In genomic region chr2:74578843-74579489, GRCm38 (mm10) we compare ENCODE assay signal across 8 mouse cellular contexts. TPM values are rescaled to one million over a fixed set of nuclear protein-coding genes. Genes with fewer than 3 reads are reported as not detected.
DNase-seq lines count a peak whose midpoint lies in the region; ATAC-seq and TF ChIP-seq lines count a peak whose summit lies in the region.

Lnpk (minus strand) TSS chr2:74579435.

- H3K9me3 ChIP-seq in erythroblast, embryonic 14.5 days (ENCODE audit: control insufficient read depth, low read length): no peaks in the 10 kb centered on the region
- H3K9me3 ChIP-seq in heart, embryonic 11.5 days (replicated peaks; ENCODE audit: control insufficient read depth, low read length): no peaks in the 10 kb centered on the region
- H3K9me3 ChIP-seq in kidney, postnatal 0 days (replicated peaks; ENCODE audit: low read length): no peaks in the 10 kb centered on the region
- no peaks in the 10 kb centered on the region for H3K9me3 ChIP-seq in liver, embryonic 12.5 days (replicated peaks)
- H3K9me3 ChIP-seq in stomach, embryonic 15.5 days: no peaks in the 10 kb centered on the region

- TF ChIP-seq POLR2A in brain, embryonic 14.5 days (IDR thresholded peaks at IDR 0.05; ENCODE audit: borderline replicate concordance, extremely low read depth, insufficient read depth, insufficient read length, poor library complexity, severe bottlenecking): peak; percentile 90; the same call in 1 of the 2 replicates

- H3K79me2 ChIP-seq in C2C12 (ENCODE audit: control insufficient read depth, insufficient read depth): peaks cover 47% of the 10 kb centered on the region

- H3K79me3 ChIP-seq in C2C12 (ENCODE audit: low read depth): peaks cover 41% of the 10 kb centered on the region

- H3K36me3 ChIP-seq in C2C12 (ENCODE audit: control insufficient read depth, insufficient read depth): no peaks in the 10 kb centered on the region
- no peaks in the 10 kb centered on the region for H3K36me3 ChIP-seq in erythroblast, embryonic 14.5 days (ENCODE audit: control insufficient read depth)
- no peaks in the 10 kb centered on the region for H3K36me3 ChIP-seq in heart, embryonic 11.5 days (ENCODE audit: control insufficient read depth, insufficient read depth, low read length)
- H3K36me3 ChIP-seq in kidney, postnatal 0 days (ENCODE audit: insufficient read depth, low read length): no peaks in the 10 kb centered on the region
- no peaks in the 10 kb centered on the region for H3K36me3 ChIP-seq in liver, embryonic 12.5 days
- H3K36me3 ChIP-seq in stomach, embryonic 15.5 days: no peaks in the 10 kb centered on the region

- H3K4me3 ChIP-seq in C2C12 (ENCODE audit: insufficient read depth, poor library complexity, severe bottlenecking): peak within 1 kb of the TSS; percentile 90
- peak within 1 kb of the TSS; percentile 79 for H3K4me3 ChIP-seq in erythroblast, embryonic 14.5 days (replicated peaks)
- peak within 1 kb of the TSS; percentile 95 for H3K4me3 ChIP-seq in heart, embryonic 11.5 days (ENCODE audit: low read depth, low read length)
- peak within 1 kb of the TSS; percentile 77 for H3K4me3 ChIP-seq in kidney, postnatal 0 days (replicated peaks; ENCODE audit: low read depth, low read length)
- H3K4me3 ChIP-seq in liver, embryonic 12.5 days: peak within 1 kb of the TSS; percentile 98
- H3K4me3 ChIP-seq in stomach, embryonic 15.5 days (replicated peaks): peak within 1 kb of the TSS; percentile 94

- peak within 1 kb of the TSS; percentile 84 for H3K27ac ChIP-seq in heart, embryonic 11.5 days (ENCODE audit: low read depth, low read length)
- peak within 1 kb of the TSS; percentile 65; the same call in 1 of the 2 replicates for H3K27ac ChIP-seq in kidney, postnatal 0 days
- peak within 1 kb of the TSS; percentile 96 for H3K27ac ChIP-seq in liver, embryonic 12.5 days
- peak within 1 kb of the TSS; percentile 81 for H3K27ac ChIP-seq in stomach, embryonic 15.5 days

- TF ChIP-seq CTCF in C2C12 (IDR thresholded peaks at IDR 0.05; ENCODE audit: control insufficient read depth, insufficient read depth, insufficient read length): no peak
- no peak for TF ChIP-seq CTCF in brain, embryonic 14.5 days (IDR thresholded peaks at IDR 0.05; ENCODE audit: borderline replicate concordance, extremely low read depth, insufficient read depth, insufficient read length)
- no peak for TF ChIP-seq CTCF in kidney, postnatal 0 days (IDR thresholded peaks at IDR 0.05; ENCODE audit: low read depth)

- peak; percentile 97 for DNase-seq in brain, embryonic 14.5 days (ENCODE audit: low read depth)
- DNase-seq in kidney, postnatal 0 days (ENCODE audit: low spot score): peak; percentile 97
- DNase-seq in natural killer cell, adult 2 months (ENCODE audit: low spot score in 2 of 2): peak; percentile 80 to 87

- H3K9ac ChIP-seq in heart, embryonic 11.5 days (ENCODE audit: low read depth, low read length): peak within 1 kb of the TSS; percentile 92
- H3K9ac ChIP-seq in kidney, postnatal 0 days (ENCODE audit: low read depth, low read length): peak within 1 kb of the TSS; percentile 82
- peak within 1 kb of the TSS; percentile 98 for H3K9ac ChIP-seq in liver, embryonic 12.5 days
- H3K9ac ChIP-seq in stomach, embryonic 15.5 days: peak within 1 kb of the TSS; percentile 91

- H3K4me1 ChIP-seq in erythroblast, embryonic 14.5 days (ENCODE audit: control insufficient read depth): peaks cover 22% of the 10 kb centered on the region
- H3K4me1 ChIP-seq in heart, embryonic 11.5 days (ENCODE audit: control insufficient read depth, insufficient read depth, low read length): no peaks in the 10 kb centered on the region
- H3K4me1 ChIP-seq in kidney, postnatal 0 days (replicated peaks; ENCODE audit: insufficient read depth, low read length): peaks cover 4% of the 10 kb centered on the region; the same call in 1 of the 2 replicates
- H3K4me1 ChIP-seq in liver, embryonic 12.5 days: peaks cover 16% of the 10 kb centered on the region
- H3K4me1 ChIP-seq in stomach, embryonic 15.5 days: peaks cover 7% of the 10 kb centered on the region

- WGBS in heart, embryonic 11.5 days (ENCODE audit: insufficient replicate concordance): under 1% methylated on average over 34 of the region's 34 CpGs
- WGBS in kidney, postnatal 0 days: under 1% methylated on average over 34 of the region's 34 CpGs
- under 1% methylated on average over 32 of the region's 34 CpGs for WGBS in liver, embryonic 12.5 days (ENCODE audit: insufficient replicate concordance)
- WGBS in stomach, embryonic 15.5 days: under 1% methylated on average over 34 of the region's 34 CpGs

- peak; percentile 98 for ATAC-seq in heart, embryonic 11.5 days (replicated peaks; ENCODE audit: insufficient number of reproducible peaks, low FRiP score, low TSS enrichment)
- peak; percentile 98 for ATAC-seq in kidney, postnatal 0 days (replicated peaks; ENCODE audit: low FRiP score, low read depth)
- ATAC-seq in liver, embryonic 12.5 days: peak; percentile 99
- peak; percentile 99 for ATAC-seq in stomach, embryonic 15.5 days (ENCODE audit: insufficient read depth, low FRiP score, low read depth)

- peak within 1 kb of the TSS; percentile 78 for H3ac ChIP-seq in C2C12 (ENCODE audit: control insufficient read depth, insufficient read length, low read depth)

- no peaks in the 10 kb centered on the region for H3K27me3 ChIP-seq in C2C12 (ENCODE audit: control insufficient read depth, insufficient read depth, insufficient read length)
- no peaks in the 10 kb centered on the region for H3K27me3 ChIP-seq in erythroblast, embryonic 14.5 days (ENCODE audit: control insufficient read depth)
- no peaks in the 10 kb centered on the region for H3K27me3 ChIP-seq in heart, embryonic 11.5 days (ENCODE audit: control insufficient read depth, insufficient read depth, low read length)
- H3K27me3 ChIP-seq in kidney, postnatal 0 days (ENCODE audit: insufficient read depth, low read length): no peaks in the 10 kb centered on the region
- no peaks in the 10 kb centered on the region; the same call in 1 of the 2 replicates for H3K27me3 ChIP-seq in liver, embryonic 12.5 days (replicated peaks)
- H3K27me3 ChIP-seq in stomach, embryonic 15.5 days (replicated peaks): no peaks in the 10 kb centered on the region

- peak within 1 kb of the TSS; percentile 85 for H3K4me2 ChIP-seq in heart, embryonic 11.5 days
- peak within 1 kb of the TSS; percentile 86 for H3K4me2 ChIP-seq in kidney, postnatal 0 days (ENCODE audit: low read length)
- peak within 1 kb of the TSS; percentile 91 for H3K4me2 ChIP-seq in liver, embryonic 12.5 days
- peak within 1 kb of the TSS; percentile 87 for H3K4me2 ChIP-seq in stomach, embryonic 15.5 days

TF ChIP-seq in C2C12, 6 proteins besides CTCF, POLR2A, EP300 and RAD21:
- TF ChIP-seq MYOD1 (IDR thresholded peaks at IDR 0.05; ENCODE audit: control insufficient read depth, insufficient read length, low read depth): no peak
- TF ChIP-seq USF1 (IDR thresholded peaks at IDR 0.05; ENCODE audit: low read depth): peak; percentile 94

RNA-seq across cellular contexts. Expression of gene Lnpk, which starts in this region (rescaled TPM):
- polyA plus RNA-seq in C2C12 (2012; fragmentation: generic; extraction: Trizol): 7.1 TPM
- 29.8 and 32.9 TPM in 2 replicates for polyA plus RNA-seq in brain, embryonic 14.5 days (2012; rRNA removed)
- 1.7 and 2.0 TPM in 2 replicates for polyA plus RNA-seq in erythroblast, embryonic 14.5 days (2012)
- 23.1 and 31.7 TPM in 2 replicates for polyA plus RNA-seq in heart, embryonic 11.5 days (2014; fragmentation: Nextera tagmentation; extraction: Ambion mirVana)
- 17.1 and 19.5 TPM in 2 replicates for polyA plus RNA-seq in kidney, postnatal 0 days (2015; fragmentation: Nextera tagmentation; extraction: Ambion mirVana)
- polyA plus RNA-seq in liver, embryonic 12.5 days (2016; fragmentation: Nextera tagmentation; extraction: Ambion mirVana): 24.9 and 26.6 TPM in 2 replicates
- polyA plus RNA-seq in stomach, embryonic 15.5 days (2015; fragmentation: Nextera tagmentation; extraction: Ambion mirVana): 20.0 and 20.9 TPM in 2 replicates

Comparison
In these comparisons a context has a peak if more than half of its experiments do, and no peak if none do; other contexts are left out.
1. Peak in every context shown above with its lines: DNase-seq, ATAC-seq, H3K4me3 ChIP-seq and H3K27ac ChIP-seq.